Mouse (Mus musculus) hindbrain, embryonic 11.5 days (tissue): Measurements from ENCODE around the gene Pgm3. TPM values are rescaled to one million over a fixed set of nuclear protein-coding genes. Genes with fewer than 3 reads are reported as not detected.

ENCODE experiments used
- polyA plus RNA-seq: library from polyadenylated mRNA; unstranded; fragments of >200 nt; fragmentation: Nextera tagmentation; extraction: Ambion mirVana; gene quantifications from 2 replicates; pipeline ENCODE4 v1.2.1, GENCODE M21; 2014

Gene Pgm3
- polyA plus RNA-seq, 1 experiment from 2014 or later, result 49.8 TPM

Other genes starting within 250 kb of the Pgm3 start
- gene Ube2cbp, start 106.9 kb downstream of the Pgm3 start, polyA plus RNA-seq, result 6.1 and 8.1 TPM in 2 replicates
- 17.2 and 25.3 TPM in 2 replicates for gene Dop1a, start 104.7 kb downstream of the Pgm3 start, polyA plus RNA-seq
- 4.4 and 5.0 TPM in 2 replicates for gene Rwdd2a, start 149 bp upstream of the Pgm3 start, polyA plus RNA-seq
- gene Me1, start 124.1 kb upstream of the Pgm3 start, polyA plus RNA-seq, result 13.2 and 17.9 TPM in 2 replicates
- 0.48 and 1.1 TPM in 2 replicates for gene Prss35, start 171.8 kb upstream of the Pgm3 start, polyA plus RNA-seq